Mouse (Mus musculus) midbrain, embryonic 13.5 days (tissue): Measurements from ENCODE around the gene Piga. TPM values are rescaled to one million over a fixed set of nuclear protein-coding genes. Genes with fewer than 3 reads are reported as not detected.

Experiments
- ATAC-seq: fragments of 200-750 bp; cut with Nextera tagmentation; 2 replicates; pipeline ENCODE4 v1.8.0; 2017; ENCODE audit warnings: mild to moderate bottlenecking, moderate TSS enrichment, moderate library complexity
- H3K27ac ChIP-seq: fragments of 300-500 bp; sonication (generic); 2 replicates; pipeline ENCODE4 v1.5.1; 2015; ENCODE audit warnings: inconsistent platforms, mild to moderate bottlenecking, moderate library complexity
- H3K27me3 ChIP-seq: fragments of 300-500 bp; sonication (generic); 2 replicates; pipeline ENCODE4 v1.6.1; 2015; ENCODE audit warnings: mild to moderate bottlenecking, inconsistent platforms
- H3K36me3 ChIP-seq: fragments of 300-500 bp; sonication (generic); 2 replicates; pipeline ENCODE4 v1.6.1; 2015; ENCODE audit warnings: mild to moderate bottlenecking, inconsistent platforms
- H3K4me1 ChIP-seq: fragments of 300-500 bp; sonication (generic); replicated peaks from 2 replicates; pipeline ENCODE4 v1.6.1; 2015; ENCODE audit warnings: inconsistent platforms
- H3K4me2 ChIP-seq: fragments of 300-500 bp; sonication (generic); replicated peaks from 2 replicates; pipeline ENCODE4 v1.6.1; 2015; ENCODE audit warnings: moderate library complexity, mild to moderate bottlenecking, inconsistent platforms
- H3K4me3 ChIP-seq: fragments of 300-500 bp; sonication (generic); replicated peaks from 2 replicates; pipeline ENCODE4 v1.5.1; 2015; ENCODE audit warnings: mild to moderate bottlenecking, inconsistent platforms
- H3K9ac ChIP-seq: fragments of 300-500 bp; sonication (generic); replicated peaks from 2 replicates; pipeline ENCODE4 v1.6.1; 2015; ENCODE audit warnings: mild to moderate bottlenecking, inconsistent platforms
- H3K9me3 ChIP-seq: fragments of 300-500 bp; sonication (generic); 2 replicates; pipeline ENCODE4 v1.6.1; 2016; ENCODE audit warnings: mild to moderate bottlenecking, inconsistent platforms
- WGBS: fragments of 180-500 bp; shearing (Covaris S2); methylation state at CpG from one replicate; pipeline ENCODE4 v1.1.7; 2015; 5-methylcytosine and 5-hydroxymethylcytosine counted together
- polyA plus RNA-seq: library from polyadenylated mRNA; unstranded; fragments of >200 nt; fragmentation: Nextera tagmentation; extraction: Ambion mirVana; gene quantifications from 2 replicates; pipeline ENCODE4 v1.2.1, GENCODE M21; 2015

The Piga gene
- 7.5 and 8.3 TPM in 2 replicates for polyA plus RNA-seq

DNA sequence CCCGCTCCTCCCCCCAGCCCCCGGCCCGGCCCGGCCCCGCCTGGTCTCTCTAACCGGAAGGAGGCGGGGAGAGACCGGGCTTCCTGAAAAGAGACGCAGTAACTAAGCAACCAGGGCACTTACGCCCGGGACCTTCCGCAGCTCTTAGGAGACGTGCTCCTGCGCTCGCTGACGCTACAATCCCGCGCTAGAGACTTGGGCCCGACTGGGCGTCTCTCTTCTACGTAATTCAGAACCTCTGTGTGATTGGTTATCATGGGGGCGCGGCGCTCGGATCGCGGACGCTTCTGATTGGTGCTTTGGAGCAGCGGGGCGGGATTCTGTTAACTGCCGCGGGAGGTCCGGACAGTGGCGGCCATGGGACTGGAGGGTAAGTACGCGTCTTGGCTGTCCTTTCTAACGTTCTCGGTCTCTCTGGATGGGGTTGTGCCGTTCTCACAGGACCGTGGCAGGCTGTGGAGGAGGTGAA lies at the start of gene Piga:
Gene Piga, plus strand, starts transcription at position 317 of the 469 bp plus-strand sequence.
- WGBS, result 21% methylated on average over 39 of the region's 40 CpGs
- Histone ChIP-seq H3K36me3 (no peaks in the 10 kb centered on the region), H3K4me1 (peaks cover 9% of the 10 kb centered on the region; the same call in 1 of the 2 replicates), H3K4me2 (peak within 1 kb of the TSS; percentile 59), H3K4me3 (peak within 1 kb of the TSS; percentile 54), H3K27ac (0 out of 2 replicates have a peak within 1 kb of the TSS, but pooled peaks have one; percentile 30), H3K9ac (peak within 1 kb of the TSS; percentile 65), H3K27me3 (peaks cover 11% of the 10 kb centered on the region; the same call in 1 of the 2 replicates), H3K9me3 (no peaks in the 10 kb centered on the region)
- peak; percentile 100 for ATAC-seq

DNA sequence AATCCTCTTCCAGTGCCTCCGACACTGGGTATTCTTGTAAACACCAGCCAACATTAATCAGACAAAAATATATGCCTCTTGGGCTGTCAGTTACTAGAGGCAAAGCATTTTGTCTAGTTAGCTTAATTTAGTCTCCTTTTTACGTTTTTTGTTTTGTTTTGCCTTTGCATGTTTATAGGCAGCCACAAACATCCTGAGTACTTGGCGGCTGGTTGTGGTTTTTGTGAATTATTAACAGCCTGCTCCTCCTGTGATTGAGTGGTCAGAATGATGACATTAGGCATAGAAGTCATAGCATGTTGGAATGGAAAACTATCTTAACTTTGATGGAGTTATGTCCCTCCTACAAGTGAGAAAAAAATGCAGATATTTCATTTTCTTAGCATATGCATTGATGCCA lies 49.0 kb upstream of the Piga start:
- ATAC-seq, result no peak
- Histone ChIP-seq H3K9me3 (no peaks in the 10 kb centered on the region), H3K9ac (no peak overlapping the region), H3K4me2 (no peak overlapping the region), H3K36me3 (no peaks in the 10 kb centered on the region), H3K27ac (no peak overlapping the region), H3K27me3 (no peaks in the 10 kb centered on the region; the same call in 1 of the 2 replicates), H3K4me1 (no peaks in the 10 kb centered on the region), H3K4me3 (no peak overlapping the region)
- 87% methylated on average over 3 of the region's 3 CpGs for WGBS

- no peak within 1 kb of the TSS for H3K4me2 ChIP-seq
- 41% methylated on average over 3 of the region's 3 CpGs for WGBS
- H3K9ac ChIP-seq, result no peak within 1 kb of the TSS
- H3K4me3 ChIP-seq, result no peak within 1 kb of the TSS
- H3K4me1 ChIP-seq, result no peaks in the 10 kb centered on the region
- H3K27ac ChIP-seq, result no peak within 1 kb of the TSS
- no peak for ATAC-seq
- H3K36me3 ChIP-seq, result no peaks in the 10 kb centered on the region
- H3K9me3 ChIP-seq, result no peaks in the 10 kb centered on the region
- no peaks in the 10 kb centered on the region; the same call in 1 of the 2 replicates for H3K27me3 ChIP-seq
These were observed 46.5 kb upstream of the Piga start, which contains the start of gene Vegfd for GRCm38 (mm10) chrX:164373081-164373480. TSS of gene Vegfd (plus strand) at chrX:164373378.

GRCm38 (mm10) chrX:164374586-164374985 lies 45.0 kb upstream of the Piga start:
- ATAC-seq, result no peak
- WGBS, result 61% methylated on average over 5 of the region's 5 CpGs
- Histone ChIP-seq H3K27ac (no peak overlapping the region), H3K4me3 (no peak overlapping the region), H3K9ac (no peak overlapping the region), H3K4me1 (no peaks in the 10 kb centered on the region), H3K9me3 (no peaks in the 10 kb centered on the region), H3K27me3 (no peaks in the 10 kb centered on the region; the same call in 1 of the 2 replicates), H3K4me2 (no peak overlapping the region), H3K36me3 (no peaks in the 10 kb centered on the region)

DNA sequence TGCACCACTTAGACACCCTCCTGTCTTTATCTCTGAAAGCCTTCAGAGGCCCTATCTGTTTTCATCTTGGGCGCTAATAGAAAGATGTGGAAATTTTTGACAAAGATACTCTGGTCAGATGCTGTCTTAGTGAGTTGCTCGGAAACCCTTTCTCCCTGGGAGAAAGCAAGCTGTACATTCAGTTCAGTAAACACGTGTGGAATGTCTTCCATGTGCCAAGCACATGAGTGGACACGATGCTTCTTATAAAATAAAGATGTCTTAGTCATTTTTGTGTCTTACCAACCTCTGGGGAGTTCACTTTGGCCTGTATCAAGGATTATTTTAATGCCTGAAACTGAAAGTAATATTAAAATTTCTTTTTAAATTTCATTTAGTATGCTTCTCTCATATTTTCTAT lies 39.9 kb upstream of the Piga start:
- no peak for ATAC-seq
- no peak overlapping the region for H3K4me3 ChIP-seq
- no peaks in the 10 kb centered on the region for H3K9me3 ChIP-seq
- H3K4me1 ChIP-seq, result no peaks in the 10 kb centered on the region
- 87% methylated on average over 4 of the region's 4 CpGs for WGBS
- H3K36me3 ChIP-seq, result no peaks in the 10 kb centered on the region
- H3K27me3 ChIP-seq, result 0 out of 2 replicates have a peak, but pooled peaks cover 8% of the 10 kb centered on the region
- no peak overlapping the region for H3K4me2 ChIP-seq
- H3K27ac ChIP-seq, result no peak overlapping the region
- H3K9ac ChIP-seq, result no peak overlapping the region

- no peaks in the 10 kb centered on the region for H3K9me3 ChIP-seq
- peak overlapping the region; percentile 68 for H3K4me2 ChIP-seq
- 0 out of 2 replicates have a peak, but pooled peaks cover 10% of the 10 kb centered on the region for H3K27me3 ChIP-seq
- H3K9ac ChIP-seq, result no peak overlapping the region
- H3K27ac ChIP-seq, result no peak overlapping the region
- no peaks in the 10 kb centered on the region for H3K4me1 ChIP-seq
- no peaks in the 10 kb centered on the region for H3K36me3 ChIP-seq
- ATAC-seq, result peak; percentile 99
- peak overlapping the region; percentile 41 for H3K4me3 ChIP-seq
- 18% methylated on average over 33 of the region's 33 CpGs for WGBS
These were observed 37.8 kb upstream of the Piga start for GRCm38 (mm10) chrX:164381618-164382408.

GRCm38 (mm10) chrX:164394091-164394490 lies 25.5 kb upstream of the Piga start:
- no peaks in the 10 kb centered on the region for H3K36me3 ChIP-seq
- H3K27ac ChIP-seq, result no peak overlapping the region
- 75% methylated on average over 4 of the region's 4 CpGs for WGBS
- no peak overlapping the region for H3K9ac ChIP-seq
- no peaks in the 10 kb centered on the region for H3K27me3 ChIP-seq
- H3K9me3 ChIP-seq, result no peaks in the 10 kb centered on the region
- H3K4me2 ChIP-seq, result no peak overlapping the region
- H3K4me1 ChIP-seq, result no peaks in the 10 kb centered on the region
- H3K4me3 ChIP-seq, result no peak overlapping the region
- ATAC-seq, result no peak

DNA sequence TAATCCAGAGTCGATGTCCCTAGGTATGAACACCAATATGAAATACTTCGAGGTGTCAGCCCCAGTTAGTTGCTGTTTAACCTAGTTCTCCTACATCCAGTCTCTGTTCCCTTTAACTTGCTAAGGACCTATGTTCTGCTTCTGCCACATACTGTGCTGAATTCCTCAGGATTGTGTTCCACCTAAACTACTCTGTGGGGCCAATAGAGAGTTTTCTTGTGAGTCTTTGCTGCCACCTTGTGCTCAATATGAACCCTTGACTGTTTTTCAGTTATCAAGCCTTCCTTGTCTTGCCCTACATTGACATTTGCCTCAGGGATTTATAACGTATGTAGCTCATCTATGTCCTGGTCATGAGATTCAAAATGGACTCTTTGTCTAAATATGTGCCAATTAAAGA lies 21.1 kb upstream of the Piga start:
- H3K4me1 ChIP-seq, result no peaks in the 10 kb centered on the region
- 61% methylated on average over 3 of the region's 3 CpGs for WGBS
- no peaks in the 10 kb centered on the region for H3K36me3 ChIP-seq
- no peak overlapping the region for H3K9ac ChIP-seq
- H3K27me3 ChIP-seq, result no peaks in the 10 kb centered on the region
- no peaks in the 10 kb centered on the region for H3K9me3 ChIP-seq
- no peak overlapping the region for H3K27ac ChIP-seq
- H3K4me3 ChIP-seq, result no peak overlapping the region
- H3K4me2 ChIP-seq, result no peak overlapping the region
- no peak for ATAC-seq

GRCm38 (mm10) chrX:164405080-164405649 lies 14.4 kb upstream of the Piga start:
- H3K27ac ChIP-seq, result no peak overlapping the region
- H3K9me3 ChIP-seq, result no peaks in the 10 kb centered on the region
- no peak overlapping the region for H3K4me2 ChIP-seq
- no peak overlapping the region for H3K4me3 ChIP-seq
- ATAC-seq, result no peak
- no peaks in the 10 kb centered on the region for H3K36me3 ChIP-seq
- H3K9ac ChIP-seq, result no peak overlapping the region
- no peaks in the 10 kb centered on the region for H3K4me1 ChIP-seq
- no peaks in the 10 kb centered on the region; the same call in 1 of the 2 replicates for H3K27me3 ChIP-seq

- no peaks in the 10 kb centered on the region for H3K36me3 ChIP-seq
- H3K9me3 ChIP-seq, result no peaks in the 10 kb centered on the region
- no peak for ATAC-seq
- no peaks in the 10 kb centered on the region; the same call in 1 of the 2 replicates for H3K27me3 ChIP-seq
- H3K27ac ChIP-seq, result no peak overlapping the region
- H3K9ac ChIP-seq, result no peak overlapping the region
- no peak overlapping the region for H3K4me3 ChIP-seq
- H3K4me2 ChIP-seq, result no peak overlapping the region
- no peaks in the 10 kb centered on the region for H3K4me1 ChIP-seq
- 74% methylated on average over 9 of the region's 9 CpGs for WGBS
These were observed 13.2 kb upstream of the Piga start for GRCm38 (mm10) chrX:164406133-164407022.

GRCm38 (mm10) chrX:164408301-164408927 lies 11.2 kb upstream of the Piga start:
- Histone ChIP-seq H3K27ac (no peak overlapping the region), H3K4me1 (no peaks in the 10 kb centered on the region), H3K36me3 (no peaks in the 10 kb centered on the region), H3K4me3 (no peak overlapping the region), H3K9me3 (no peaks in the 10 kb centered on the region), H3K9ac (no peak overlapping the region), H3K4me2 (no peak overlapping the region), H3K27me3 (no peaks in the 10 kb centered on the region; the same call in 1 of the 2 replicates)
- no peak for ATAC-seq
- 84% methylated on average over 3 of the region's 3 CpGs for WGBS
